Mouse (Mus musculus): ENCODE results near the gene Mup1. TPM values are rescaled to one million over a fixed set of nuclear protein-coding genes. Genes with fewer than 3 reads are reported as not detected.
"Not testable (repeated sequence)": the region's sequence is repeated elsewhere in the genome, so short reads cannot be mapped to it uniquely, and the experiment has no call there.

The Mup1 gene
- polyA plus RNA-seq (2015; fragmentation: Nextera tagmentation; extraction: Ambion mirVana): 0.28 TPM in 1 of 2 replicates, not detected in the other

- not testable (repeated sequence) for ATAC-seq (ENCODE audit: low FRiP score, low read depth); H3K27ac ChIP-seq; H3K4me3 ChIP-seq; H3K9ac ChIP-seq; H3K36me3 ChIP-seq; H3K4me1 ChIP-seq; H3K9me3 ChIP-seq; H3K27me3 ChIP-seq; H3K4me2 ChIP-seq (replicated peaks)
- 83% methylated on average over 2 of the region's 4 CpGs for WGBS
These were observed at the start of gene Mup1 for GRCm38 (mm10) chr4:60501860-60502259. Mup1 (minus strand) TSS chr4:60501960.

Other genes starting within 250 kb of the Mup1 start
- gene Mup9, start 80.0 kb downstream of the Mup1 start, polyA plus RNA-seq (2015; fragmentation: Nextera tagmentation; extraction: Ambion mirVana): 0.89 TPM in 1 of 2 replicates, not detected in the other
- 0.29 and 0.46 TPM in 2 replicates for gene Mup10, start 80.2 kb upstream of the Mup1 start, polyA plus RNA-seq (2015; fragmentation: Nextera tagmentation; extraction: Ambion mirVana)
- gene Mup11, start 160.5 kb upstream of the Mup1 start, polyA plus RNA-seq (2015; fragmentation: Nextera tagmentation; extraction: Ambion mirVana): not detected in 2 replicates
- gene Mup12, start 239.4 kb upstream of the Mup1 start, polyA plus RNA-seq (2015; fragmentation: Nextera tagmentation; extraction: Ambion mirVana): not detected in 2 replicates

Measured in limb, embryonic 13.5 days (tissue).